Mouse (Mus musculus) lung, postnatal 36 days (tissue): Measurements from ENCODE around the gene Copb2.
A peak's percentile ranks its signal among the peaks of the same experiment; 100 is the strongest.

Experiments
- DNase-seq: peaks from one replicate; pipeline ENCODE4 v3.0.0; 2022; ENCODE audit warnings: mixed read lengths

Gene Copb2

DNA sequence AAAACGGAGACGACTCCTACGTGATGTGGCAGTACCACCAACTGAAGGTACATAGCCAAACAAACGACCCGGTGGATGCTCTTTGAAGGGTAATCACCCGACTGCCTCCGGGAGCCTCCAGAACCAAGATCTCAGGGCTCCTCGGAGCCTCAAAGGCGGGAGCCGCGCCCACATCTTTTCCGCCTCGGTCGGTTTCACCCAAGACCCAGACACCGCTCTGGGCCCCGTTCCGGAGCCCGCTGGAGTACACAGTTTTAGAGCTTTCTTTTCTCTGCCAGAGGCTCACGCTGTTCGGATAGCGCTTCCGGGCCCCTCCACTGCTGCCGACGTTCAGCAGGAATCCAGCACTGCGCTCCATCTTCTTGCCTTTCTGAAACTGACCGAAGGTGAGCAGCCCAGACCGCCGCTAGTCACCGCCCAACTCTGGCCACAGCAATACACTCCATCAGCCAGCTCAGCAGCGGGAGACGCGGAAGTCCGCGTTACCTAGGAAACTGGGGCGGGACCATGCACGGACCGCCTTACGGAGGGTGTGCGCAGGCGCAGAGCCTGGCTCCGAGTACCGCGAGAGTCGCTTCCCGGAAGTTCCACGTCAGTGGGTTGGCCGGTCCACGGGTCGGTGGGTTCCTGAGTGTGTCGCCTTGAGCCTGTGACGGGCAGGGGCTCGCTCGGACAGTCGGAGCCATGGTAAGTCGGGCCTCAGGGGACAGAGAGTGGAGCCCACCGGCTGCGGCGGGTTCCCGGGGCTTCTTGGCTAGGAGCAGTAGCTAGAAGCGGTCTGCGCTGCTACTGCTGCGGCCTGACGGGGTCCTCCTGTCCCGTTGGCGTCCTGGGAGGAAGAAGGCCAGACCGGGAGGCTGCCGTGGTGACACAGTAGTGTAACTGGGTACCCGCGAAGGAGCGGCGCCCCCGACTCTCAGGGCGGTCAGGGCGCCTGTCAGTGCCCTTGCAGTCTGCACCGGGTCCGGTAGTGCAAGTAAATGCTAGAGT lies at the start of gene Copb2:
Copb2 (plus strand) TSS at position 585 of the 990 bp plus-strand sequence.
- peak; percentile 99 for DNase-seq

DNA sequence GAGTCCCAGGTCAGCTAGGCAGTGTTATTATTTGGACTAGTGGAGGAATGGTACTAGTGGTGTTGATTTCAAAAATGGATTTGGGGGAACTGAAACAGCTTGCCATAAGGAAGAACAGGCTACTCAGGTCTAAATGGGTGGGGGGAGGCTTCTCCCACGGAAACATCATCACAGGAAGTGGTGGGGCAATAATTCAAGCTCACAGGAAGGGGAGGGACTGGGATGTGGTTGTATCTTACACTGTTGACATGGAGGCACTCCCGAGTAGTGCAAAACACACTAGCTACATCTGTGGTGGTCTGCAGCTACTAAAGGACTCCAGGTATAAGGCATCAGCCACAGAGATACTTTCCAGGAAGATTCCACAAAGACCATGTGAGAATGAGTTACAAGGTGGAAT lies 39.6 kb upstream of the Copb2 start:
- DNase-seq = no peak

DNA sequence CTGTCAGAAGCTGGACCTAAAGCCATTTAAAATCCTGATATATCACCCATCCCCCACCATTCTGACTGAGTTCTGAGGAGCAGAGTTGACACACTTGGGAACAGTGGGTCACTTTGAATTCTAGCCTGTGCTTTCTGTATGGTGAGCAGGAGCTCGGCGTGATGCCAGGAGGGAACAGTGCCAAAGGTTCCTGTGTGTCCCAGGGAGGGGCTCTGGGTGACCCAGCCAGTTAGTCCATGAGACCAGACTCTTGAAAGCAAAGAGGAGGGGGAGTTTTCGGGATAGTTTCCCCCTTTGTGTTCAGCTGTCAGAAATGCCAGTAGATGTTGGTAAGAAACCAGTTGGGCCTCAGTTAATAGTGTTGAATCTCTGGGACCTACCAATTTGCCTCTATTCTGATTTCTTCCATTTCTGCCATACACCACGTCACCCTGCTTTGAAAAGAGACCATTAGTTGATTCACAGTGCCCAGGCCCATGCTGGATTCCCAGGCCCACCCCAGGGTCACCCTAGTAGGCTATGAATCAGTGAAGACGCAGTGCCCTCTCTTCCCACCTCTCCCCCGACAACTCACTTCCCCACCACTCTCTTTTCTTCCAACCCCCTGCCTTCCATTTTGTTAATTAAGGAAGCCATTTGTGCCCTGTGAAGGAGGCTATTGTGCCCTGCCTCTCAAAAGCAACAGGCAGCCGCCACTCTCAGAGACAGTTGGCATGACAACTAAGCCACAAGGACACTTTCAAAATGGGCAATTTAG lies 38.6 kb upstream of the Copb2 start:
- no peak for DNase-seq

DNA sequence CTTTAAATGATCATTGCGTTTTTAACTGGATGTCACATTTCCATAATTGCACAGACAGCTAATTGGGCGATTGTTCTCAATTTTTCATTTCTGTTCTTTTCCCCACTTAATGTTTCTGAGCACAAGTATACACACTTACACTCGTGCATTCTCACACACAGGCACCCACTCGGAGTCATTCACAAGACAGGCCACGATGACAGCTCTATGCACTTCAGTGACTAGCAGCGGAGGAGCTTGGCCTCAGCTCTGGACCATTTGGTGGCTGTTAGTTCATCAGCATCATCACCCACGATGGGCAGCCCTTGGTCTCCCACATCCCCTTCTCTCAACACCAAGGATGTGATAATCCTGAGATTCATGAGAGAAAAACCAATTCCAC lies 38.0 kb upstream of the Copb2 start:
- DNase-seq = no peak

DNA sequence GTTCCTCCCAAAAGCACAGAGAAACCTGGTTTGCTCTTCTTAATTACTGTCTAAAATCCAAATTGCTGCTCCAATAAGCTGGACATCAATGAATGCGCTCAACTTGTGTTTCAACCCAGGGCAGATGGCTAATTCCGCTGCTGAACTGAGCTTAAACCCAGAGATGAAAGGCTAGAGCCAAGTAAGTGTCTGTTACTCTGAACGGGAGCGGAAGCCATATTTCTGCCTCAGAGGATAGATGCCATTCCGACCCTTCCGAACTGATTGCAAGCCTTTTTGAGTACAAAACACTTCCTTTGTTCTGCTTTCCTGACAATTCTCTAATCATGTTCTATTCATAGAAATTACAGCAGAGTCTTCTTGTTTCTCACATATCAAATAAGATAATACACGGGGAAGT lies 36.3 kb upstream of the Copb2 start:
- no peak for DNase-seq

DNA sequence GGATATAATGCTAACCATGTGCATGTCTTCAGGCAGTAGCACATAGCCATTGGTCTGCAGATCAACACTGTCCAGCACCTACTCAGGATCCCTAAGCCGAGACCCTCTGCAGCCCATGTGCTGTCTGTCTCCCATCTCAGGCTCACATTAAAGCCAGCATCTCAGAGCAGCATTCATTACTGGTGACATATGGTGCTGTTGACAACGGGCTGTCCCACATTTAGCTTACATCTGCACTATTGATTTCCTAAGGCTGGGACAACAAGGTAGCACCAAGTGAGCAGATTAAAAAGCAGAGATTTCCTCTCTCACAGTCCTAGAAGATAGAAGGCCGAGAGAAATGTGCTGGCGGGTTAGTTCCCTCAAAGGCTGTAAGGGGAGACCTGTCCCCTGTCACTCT lies 33.7 kb upstream of the Copb2 start:
- DNase-seq = no peak

DNA sequence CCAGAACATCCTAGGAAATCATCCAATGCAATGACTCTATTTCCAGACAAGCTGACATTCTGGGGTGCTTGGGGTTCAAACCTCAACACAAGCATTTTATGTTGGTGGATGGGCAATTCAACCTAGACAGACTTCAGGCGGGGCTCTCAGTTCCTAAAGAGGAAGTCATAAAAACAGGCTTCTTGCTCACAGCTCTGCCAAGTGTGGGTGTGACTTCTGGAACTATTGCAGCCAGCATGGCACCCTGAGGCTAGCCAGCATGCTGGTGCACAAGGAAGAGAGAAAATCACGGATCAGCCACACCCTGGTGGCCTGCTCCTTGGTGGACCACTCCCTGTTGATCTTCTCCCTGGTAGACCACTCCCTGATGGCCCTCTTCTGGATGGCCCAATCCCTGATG lies 32.5 kb upstream of the Copb2 start:
- DNase-seq = no peak

DNA sequence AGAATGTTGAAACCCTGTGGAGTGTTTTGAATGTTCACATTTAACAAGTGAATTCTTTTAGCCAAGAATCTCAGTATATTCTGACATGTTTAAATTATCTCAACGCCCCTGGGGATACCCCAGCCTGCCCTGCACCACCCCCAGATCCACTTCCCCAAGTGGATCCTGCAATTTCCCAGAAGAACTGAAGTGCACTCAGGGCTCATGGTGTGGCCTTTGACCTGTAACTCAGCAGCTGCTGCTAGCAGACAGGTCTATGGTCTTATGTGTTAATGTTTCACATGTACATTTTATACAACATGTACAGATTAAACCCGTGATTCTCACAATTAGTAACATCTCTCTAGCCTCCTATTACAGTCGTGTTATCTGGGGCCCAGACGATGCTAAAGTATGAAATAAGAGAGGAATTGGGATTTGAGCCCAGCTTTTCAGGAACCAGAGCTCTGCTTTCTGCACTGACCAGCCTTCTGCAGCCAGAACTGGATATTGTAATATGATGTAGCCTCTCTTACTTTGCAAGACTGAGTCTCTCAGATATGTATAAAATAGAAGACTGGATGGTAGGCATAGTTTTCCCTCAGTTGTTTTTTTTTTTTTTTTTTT lies 28.7 kb upstream of the Copb2 start:
- DNase-seq = no peak

DNA sequence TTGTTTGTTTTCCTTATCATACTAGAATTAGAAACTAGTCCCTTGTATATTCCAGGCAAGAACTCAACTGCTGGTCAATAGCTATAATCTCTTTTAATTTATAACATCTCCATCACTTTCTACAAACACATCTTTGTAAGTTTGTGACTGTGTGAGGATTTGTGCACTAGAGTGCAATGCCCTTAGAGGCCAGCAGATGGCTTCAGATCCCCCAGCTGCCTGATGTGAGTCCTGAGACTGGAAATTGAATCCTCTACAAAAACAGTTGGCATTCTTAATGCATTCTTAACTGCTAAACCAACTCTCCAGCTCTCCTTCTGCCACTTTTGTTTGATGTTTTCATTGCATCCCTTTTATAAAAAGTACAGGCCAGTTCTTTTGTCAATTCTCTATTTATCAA lies 27.8 kb upstream of the Copb2 start:
- no peak for DNase-seq

DNA sequence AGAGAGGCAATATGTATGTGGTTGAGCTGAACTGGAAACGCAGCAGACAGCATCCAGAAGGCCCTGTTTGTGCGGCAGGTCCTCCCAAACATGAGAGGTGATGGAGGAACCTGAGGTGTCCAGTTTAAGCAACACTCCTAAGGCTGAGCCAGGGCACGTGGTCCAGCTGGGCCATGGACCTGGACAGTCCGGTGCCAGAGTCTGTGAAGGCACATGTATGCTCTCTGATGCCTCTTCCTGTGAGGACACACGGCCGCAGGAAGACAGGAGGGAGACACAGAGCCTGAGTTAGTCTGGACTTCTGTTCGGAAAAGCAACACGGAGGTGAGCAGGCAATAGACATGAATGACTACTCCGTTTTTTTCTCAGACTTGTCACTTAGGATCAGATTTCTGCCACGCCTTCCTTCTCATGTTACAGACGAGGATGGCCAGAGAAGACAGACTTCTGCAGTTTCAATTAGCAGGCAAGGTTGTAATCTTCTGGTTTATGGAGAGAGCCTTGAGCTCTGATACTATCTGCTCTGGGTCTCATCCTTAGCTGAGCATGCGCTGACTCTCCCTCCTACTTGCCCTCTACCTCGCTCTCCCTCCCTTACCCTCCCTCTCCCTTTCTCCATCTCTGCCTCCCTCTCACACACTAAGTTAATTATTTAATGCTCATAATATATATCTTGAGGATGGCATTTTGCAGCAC lies 25.4 kb upstream of the Copb2 start:
- DNase-seq = no peak

DNA sequence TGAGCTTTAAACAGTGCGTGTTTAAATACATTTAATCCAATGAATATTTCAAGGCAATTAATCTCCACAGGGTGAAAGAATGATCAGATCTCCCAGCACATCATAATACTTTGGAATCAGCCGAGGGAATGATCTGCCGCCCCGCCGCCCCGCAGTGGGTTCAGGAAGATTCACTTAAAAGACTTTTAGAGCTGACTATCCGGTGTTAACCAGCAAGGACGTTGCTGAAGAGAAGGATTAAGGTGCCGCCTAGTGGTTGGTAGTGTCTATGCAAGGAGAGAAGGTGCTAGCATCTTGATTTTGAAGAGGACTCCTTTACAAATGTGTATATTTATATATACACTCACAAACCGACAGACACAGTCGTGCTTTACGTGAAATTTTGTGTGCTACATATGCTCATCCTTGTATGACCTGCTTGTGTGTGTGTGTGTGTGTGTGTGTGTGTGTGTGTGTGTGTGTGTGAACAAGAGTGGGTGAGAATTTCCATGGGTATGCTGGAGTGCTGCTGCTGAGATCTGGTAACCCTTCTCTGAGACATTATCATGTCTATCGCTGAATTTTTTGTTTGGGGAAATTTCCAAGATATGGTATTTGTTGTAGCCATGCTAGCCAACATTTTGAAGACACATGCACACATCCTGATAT lies 24.7 kb upstream of the Copb2 start:
- DNase-seq = peak; percentile 72

DNA sequence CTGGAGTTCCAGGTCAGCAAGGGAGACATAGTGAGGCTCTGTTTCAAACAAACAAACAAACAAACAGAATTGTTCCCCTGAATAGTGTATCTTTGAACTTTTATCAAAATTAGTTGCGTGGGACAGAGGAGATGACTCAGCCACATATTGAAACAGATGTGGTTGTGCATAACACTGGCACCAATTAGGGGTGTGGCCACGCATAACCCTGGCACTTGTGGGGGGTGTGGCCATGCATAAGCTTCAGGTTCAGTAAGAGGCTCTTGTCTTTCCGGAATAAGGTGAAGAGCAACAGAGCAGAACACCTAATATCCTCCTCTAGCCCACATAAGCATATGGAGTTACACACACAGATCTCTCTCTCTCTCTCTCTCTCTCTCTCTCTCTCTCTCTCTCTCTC lies 19.5 kb upstream of the Copb2 start:
- no peak for DNase-seq

DNA sequence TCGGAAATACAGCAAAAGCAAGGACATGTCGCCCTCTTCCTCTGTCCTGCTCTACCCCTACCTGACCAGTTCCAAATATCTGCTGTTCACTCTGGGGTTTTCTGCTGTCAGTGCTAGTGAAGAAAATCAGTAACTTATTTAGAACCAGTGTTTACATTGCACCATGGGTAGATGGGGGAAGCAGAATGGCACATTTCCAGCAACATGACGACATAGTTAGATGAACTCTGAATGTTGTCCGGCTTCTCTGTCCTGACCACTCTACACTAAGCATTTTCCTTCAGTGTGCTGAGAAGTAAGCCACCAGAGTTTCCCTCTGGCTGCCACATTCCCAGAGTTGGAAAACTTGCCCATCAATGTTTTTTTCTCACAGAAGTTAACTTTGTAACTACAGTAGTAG lies 20.3 kb downstream of the Copb2 start:
- no peak for DNase-seq

DNA sequence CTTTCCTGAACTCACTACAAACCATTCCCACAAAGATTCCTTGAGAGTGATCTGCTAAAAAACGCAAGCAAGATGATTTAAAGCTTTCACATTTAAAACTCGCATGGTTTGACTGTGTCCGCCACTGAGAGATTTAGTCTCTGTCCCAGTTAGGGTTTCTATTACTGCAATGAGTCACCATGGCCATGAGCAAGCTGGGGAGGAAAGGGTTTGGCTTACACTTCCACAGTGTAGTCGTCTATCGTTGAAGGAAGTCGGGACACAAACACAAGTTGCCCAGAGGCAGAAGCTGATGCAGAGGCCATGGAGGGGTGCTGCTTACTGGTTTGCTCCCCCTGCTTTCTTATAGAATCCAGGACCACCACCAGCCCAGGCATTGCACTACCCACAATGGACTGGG lies 36.6 kb downstream of the Copb2 start:
- DNase-seq = no peak

DNA sequence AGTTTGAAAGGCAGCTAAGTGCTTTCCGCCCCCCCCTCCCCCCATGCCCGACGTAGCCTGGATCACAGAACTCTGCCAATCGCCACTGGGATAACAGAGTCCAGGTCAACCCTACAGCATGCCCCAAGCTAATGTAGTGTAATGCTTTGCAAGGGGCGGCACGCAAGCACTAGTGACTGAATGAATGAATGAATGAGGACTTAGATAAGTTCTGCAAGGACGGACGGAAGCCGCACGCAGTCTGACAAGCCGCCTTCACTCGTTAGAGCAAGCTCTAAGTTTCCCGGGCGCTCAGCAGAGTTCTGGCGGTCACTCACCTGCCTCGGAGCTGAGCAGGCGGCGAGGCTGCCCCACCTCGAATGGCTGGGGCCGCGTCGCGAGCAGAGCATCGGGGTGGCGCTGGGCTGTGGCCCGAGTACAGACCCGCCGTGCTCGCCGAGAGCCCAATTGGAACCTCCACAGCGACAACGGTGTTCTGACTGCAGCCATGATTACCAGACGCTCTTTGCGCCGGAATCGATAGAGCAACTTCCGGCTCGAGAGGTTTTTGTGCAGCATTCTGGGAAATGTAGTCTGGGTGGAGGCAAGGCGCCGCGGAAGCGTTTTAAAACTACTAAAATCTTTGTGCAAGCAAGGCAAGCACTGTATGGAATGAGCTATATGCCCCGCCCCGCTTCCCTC lies 37.8 kb downstream of the Copb2 start, which contains the start of gene Mrps22:
Mrps22 (minus strand) TSS at position 505 of the 681 bp plus-strand sequence.
- DNase-seq = peak; percentile 93

DNA sequence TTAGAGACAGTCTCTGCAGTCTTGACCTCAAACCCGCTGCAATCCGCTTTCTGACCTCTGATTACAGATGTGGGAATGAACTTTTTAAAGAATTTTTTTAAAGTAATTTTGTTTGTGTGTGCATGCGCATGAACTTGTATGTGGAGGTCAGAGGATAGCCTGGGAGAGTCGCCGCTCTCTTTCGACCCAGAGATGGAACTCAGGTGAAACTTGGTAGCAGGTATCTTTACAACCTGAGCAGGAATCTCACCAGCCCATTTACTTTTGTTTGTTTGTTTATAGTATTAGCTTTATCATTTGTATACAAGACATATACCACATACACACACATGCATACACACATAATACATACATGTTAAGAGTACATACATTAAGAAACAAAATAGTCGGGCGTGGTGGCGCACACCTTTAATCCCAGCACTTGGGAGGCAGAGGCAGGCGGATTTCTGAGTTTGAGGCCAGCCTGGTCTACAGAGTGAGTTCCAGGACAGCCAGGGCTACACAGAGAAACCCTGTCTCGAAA lies 38.4 kb downstream of the Copb2 start:
- no peak for DNase-seq

DNA sequence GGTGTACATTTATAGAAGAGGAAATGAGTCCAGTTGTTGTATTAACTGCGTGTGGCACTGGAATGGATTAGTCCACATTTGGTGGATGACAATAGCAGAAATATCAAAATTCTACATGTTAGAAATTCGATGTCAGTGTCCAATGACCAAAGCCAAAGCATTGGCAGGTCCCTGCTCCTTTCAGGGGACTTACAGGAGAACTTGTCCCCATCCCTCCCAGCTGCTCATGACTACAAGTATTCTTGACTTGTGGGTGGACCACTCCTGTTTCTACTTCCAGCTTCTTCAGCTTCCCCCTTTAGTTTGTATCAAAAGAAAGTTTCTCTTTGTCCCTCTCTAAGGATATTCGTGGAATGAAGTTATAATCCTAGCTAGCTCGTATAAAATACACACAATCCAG lies 41.4 kb downstream of the Copb2 start:
- no peak for DNase-seq

DNA sequence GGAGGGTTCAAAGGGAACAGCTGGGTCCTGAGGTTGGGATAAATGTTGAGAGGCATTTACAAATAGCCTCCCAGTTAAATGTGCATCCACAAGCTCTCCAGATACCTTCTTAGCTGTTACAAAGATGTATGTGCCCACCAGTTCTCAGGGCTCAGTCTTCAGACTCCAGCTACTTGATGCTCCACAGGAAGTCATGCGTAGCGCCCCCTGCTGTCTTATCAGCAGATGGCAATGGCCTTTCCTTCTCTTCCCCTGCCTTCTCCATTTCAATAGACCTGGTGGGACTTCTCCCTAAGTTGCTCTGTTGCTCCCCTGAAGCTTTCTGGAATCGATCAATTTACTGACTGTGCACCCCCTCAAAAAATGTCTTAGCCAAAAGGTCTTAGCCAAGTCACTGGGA lies 65.0 kb downstream of the Copb2 start:
- no peak for DNase-seq

DNA sequence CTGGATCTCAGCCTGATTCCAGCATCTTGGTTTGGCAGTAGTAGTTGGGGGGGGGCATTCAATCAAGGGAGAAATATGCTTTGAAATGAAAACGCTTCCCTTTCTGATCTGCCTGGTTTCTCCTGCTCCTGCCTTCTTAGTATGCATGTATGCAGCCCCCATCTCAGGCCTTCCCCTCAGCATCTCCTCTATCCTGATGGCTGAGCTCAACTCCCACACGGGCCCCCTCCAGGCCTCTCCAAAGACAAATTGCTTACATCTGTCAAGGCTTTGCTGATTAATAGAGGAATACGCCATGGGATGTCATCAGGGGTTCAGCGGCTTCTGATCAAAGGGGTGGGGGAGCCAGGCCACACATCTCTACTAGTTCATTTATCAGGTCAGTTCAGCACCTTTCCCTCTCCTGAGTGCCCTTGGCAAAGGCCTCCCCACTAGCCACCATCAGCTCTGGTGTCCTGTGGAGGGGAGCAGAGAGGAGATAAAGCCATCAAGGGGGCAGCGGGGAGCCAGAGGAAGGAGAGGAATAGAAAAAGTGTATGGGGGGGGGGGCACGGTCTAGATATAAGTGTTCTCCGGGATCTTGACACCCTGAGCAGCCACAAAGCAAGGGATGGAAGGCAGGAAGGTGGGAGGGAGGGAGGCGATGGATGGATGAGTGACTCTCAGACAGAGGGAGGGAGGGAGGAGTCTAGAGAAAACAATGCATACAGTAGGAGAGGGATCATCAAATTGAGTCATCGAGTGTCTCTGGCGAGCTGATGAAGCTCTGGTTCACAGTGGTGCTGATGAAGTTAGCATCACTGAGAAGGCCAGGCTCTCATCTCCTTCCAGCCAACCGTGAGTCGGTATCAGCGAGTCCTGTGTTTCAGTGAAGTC lies 70.0 kb downstream of the Copb2 start:
- DNase-seq = no peak
